Mouse (Mus musculus): ENCODE measurements around the gene Lipa. TPM values are rescaled to one million over a fixed set of nuclear protein-coding genes. Genes with fewer than 3 reads are reported as not detected.

The Lipa gene
- 97.1 TPM for polyA plus RNA-seq (2017; shearing (Covaris generic))

GRCm38 (mm10) chr19:34526941-34527682 lies at the start of gene Lipa:
Gene Lipa, minus strand, starts transcription at chr19:34527474.

GRCm38 (mm10) chr19:34550534-34551223 lies 23.4 kb upstream of the Lipa start, which contains the start of gene Ifit2:
Gene Ifit2, plus strand, starts transcription at chr19:34550694.

GRCm38 (mm10) chr19:34474991-34475971 lies 52.0 kb downstream of the Lipa start, which contains the start of gene Ch25h:
Gene Ch25h, minus strand, starts transcription at chr19:34475164.

Other genes with a start within 250 kb of the Lipa start
- 128 TPM for gene Fas, start 236.8 kb downstream of the Lipa start, polyA plus RNA-seq (2017; shearing (Covaris generic))
- not detected for gene Ch25h, start 52.3 kb downstream of the Lipa start, polyA plus RNA-seq (2017; shearing (Covaris generic))
- gene Ifit2, start 23.2 kb upstream of the Lipa start, polyA plus RNA-seq (2017; shearing (Covaris generic)) = 44.3 TPM
- 41.6 TPM for gene Ifit3, start 56.1 kb upstream of the Lipa start, polyA plus RNA-seq (2017; shearing (Covaris generic))
- gene Ifit1bl1, start 74.5 kb upstream of the Lipa start, polyA plus RNA-seq (2017; shearing (Covaris generic)) = 133 TPM
- 8.0 TPM for gene Ifit3b, start 80.5 kb upstream of the Lipa start, polyA plus RNA-seq (2017; shearing (Covaris generic))
- 0.87 TPM for gene Ifit1bl2, start 113.3 kb upstream of the Lipa start, polyA plus RNA-seq (2017; shearing (Covaris generic))
- gene Ifit1, start 113.4 kb upstream of the Lipa start, polyA plus RNA-seq (2017; shearing (Covaris generic)) = 42.9 TPM
- not detected for gene Slc16a12, start 219.8 kb upstream of the Lipa start, polyA plus RNA-seq (2017; shearing (Covaris generic))

Data from activated CD4-positive, CD25-positive, alpha-beta regulatory T cell, adult 9 weeks (primary cell).